Mouse (Mus musculus): ENCODE results near the gene Atoh8.

Gene Atoh8

GRCm38 (mm10) chr6:72189061-72189863, 46.1 kb downstream of the Atoh8 start:
- no peak for DNase-seq

- DNase-seq: no peak
Observed at GRCm38 (mm10) chr6:72186809-72187208, 48.6 kb downstream of the Atoh8 start.

DNA sequence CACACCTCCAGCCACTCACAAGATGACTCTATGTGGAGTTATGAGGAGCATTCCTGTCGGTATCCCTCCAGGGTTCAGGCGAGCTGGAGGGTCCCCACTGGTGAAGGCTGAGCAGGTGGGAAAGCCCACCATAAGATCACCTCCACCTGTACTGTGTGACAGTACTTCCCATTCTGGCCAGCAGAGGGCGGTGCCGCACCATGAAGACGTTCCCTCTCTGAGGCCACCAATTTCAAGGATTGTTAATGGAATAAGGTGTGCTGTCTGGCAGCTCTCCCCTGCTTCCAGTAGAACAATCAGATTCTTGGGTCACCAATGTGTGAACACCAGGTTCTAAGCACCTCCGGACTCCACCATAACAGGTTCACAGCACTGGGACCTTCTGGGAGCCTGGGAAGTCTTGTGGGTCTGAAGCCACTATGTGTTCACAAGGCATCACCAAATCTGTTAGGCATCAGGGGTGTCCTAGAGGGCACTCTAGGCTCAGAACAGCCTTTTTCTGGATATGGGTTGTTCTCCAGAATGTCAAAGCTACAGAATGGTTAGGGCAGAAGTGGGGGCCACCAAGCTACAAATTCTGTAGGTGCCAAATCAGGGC, 49.4 kb downstream of the Atoh8 start:
- peak; percentile 58 for DNase-seq

DNA sequence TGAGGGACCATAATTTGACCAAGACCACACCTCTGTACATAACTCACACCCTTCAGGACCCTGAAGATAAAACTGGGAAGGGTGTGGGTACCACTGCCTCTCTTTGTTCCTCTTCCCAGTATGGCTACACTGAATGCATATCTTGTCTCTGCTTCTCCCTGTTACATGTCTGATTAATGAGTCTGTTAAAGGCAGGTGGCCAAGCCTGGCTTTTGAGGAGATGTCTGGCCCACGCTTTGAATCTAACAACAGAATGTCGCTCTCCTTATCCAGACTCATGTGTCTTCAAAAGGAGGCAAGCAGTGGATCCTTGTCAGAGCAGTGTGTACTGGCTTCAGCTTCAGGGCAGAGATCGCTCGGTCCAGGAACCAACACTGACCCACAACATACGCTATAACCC, 50.8 kb downstream of the Atoh8 start:
- no peak for DNase-seq

- DNase-seq: no peak
Observed at GRCm38 (mm10) chr6:72179562-72180502, 55.5 kb downstream of the Atoh8 start.

DNA sequence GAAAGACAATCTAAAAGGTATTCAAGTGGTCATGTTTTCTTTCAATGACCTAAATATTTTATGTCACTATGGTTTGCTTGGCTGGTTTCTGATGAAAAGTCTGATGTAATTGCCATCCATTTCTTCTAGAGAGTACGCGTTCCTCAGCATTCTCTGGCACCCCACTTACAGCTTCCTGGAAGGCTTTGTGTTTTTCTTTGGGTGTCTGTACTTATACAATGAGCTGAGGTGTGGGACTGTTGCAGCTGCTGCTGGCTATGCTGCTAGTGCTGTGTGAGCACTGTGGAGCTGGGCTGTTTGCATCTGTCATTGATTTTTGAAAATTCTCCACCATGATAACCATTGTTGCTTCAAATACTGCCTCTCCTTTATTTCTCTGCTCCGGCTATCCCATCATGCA, 56.4 kb downstream of the Atoh8 start:
- no peak for DNase-seq

DNA sequence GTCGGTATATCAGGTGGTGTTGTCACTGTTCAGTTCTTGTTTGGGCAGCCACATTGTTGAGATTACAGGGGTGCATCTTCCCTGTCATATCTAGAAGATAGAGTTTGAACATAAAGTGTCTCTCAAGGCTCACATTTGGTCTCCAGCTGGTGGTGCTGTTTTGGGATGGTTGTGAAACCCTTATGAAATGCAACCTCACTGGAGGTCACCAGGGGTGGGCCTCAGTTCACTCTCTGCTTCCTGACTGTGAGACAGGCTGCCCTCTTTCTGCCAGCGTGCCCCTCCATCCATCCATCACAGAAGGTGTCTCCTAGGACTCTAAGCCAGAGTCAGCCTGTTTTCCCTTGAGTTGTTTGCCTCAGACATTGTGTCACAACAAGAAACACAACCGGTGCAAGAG, 58.0 kb downstream of the Atoh8 start:
- DNase-seq: no peak

DNA sequence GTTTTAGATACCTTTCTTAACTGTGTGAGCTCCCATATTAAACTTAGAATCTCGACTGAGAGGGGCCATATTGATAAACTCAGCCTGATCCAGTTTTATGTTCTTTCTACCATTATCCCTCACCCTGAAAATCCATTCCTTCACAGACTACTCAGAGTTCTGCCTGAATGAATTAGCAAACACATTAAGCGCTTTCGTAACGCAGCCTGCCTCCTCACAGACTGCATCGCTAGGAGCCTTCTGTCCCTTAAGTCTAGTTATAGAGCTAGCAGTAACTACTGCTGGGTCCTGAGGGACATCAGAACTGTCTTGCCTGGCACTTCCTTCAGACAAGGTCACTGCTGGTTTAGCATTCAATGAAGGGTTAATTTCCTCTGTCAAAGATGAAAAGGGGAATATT, 59.4 kb downstream of the Atoh8 start:
- no peak for DNase-seq

DNA sequence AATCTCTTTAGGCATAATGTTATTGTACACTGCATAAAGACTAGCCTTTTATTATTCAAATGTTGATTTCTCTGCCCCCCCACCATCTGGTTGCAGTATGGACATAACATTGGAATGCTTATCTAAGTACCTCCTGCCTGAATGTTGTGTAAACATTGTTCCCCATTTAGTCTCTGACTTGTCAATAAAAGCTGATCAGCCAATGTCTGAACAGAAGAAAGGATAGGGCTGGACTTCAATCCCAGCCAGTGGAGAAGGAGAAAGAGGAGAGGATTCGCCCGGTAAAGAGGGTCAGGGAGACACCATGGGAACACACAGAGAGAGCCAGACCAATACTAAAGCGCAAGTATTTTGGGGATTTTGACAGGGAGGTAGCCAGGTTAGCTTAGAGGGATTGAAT, 60.0 kb downstream of the Atoh8 start:
- no peak for DNase-seq

- DNase-seq: no peak
Observed at GRCm38 (mm10) chr6:72173350-72173749, 62.0 kb downstream of the Atoh8 start.

GRCm38 (mm10) chr6:72171391-72171790, 64.0 kb downstream of the Atoh8 start:
- no peak for DNase-seq

GRCm38 (mm10) chr6:72165907-72166306, 69.5 kb downstream of the Atoh8 start:
- DNase-seq: no peak

DNA sequence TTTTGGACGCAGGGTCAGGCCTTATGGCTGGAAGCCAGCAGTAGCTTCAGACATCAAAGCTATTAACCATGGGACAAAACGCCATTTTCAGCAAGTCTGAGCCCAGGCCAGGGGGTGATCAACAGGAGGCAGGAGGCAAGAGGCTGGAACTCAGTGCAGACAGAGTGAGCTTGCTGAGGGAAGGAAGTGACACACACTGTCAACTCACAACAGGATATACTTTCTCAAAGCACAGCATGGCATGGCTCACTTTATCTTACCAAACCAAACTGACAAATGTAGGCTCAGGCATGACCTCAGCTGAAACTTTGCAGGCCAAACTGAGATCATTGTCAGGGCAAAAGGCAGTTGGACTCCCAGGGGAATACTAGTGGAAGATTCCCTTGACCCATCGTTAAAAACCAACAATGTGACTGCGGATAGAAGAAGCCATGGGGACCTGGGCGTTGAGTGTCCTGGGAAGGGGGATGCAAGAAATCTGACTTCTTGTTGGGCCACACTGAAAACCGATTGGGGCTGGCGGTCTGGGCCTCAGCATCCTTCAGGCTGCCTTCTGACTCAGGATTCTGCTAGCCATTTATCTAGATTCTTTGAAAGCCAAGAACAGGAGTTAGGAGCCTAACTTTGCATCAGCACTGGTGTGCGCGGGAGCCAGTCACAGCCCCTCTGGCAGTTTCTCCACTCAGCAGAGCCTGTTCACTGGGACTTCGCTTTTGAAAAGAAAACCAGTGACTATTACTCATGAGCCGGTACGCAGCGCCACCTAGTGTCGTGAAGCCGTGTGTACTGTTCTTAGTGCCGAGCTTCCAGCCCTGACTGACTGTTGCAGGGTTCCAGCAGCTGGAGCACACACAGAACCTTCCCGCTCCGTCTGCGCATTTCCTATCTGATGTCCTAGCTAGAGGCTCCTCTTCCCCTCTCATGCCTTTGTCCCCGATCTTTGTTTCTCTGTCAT, 70.8 kb downstream of the Atoh8 start:
- peak; percentile 71 for DNase-seq

- peak; percentile 80 for DNase-seq
Observed at GRCm38 (mm10) chr6:72162155-72162890, 73.1 kb downstream of the Atoh8 start.

GRCm38 (mm10) chr6:72161751-72162150, 73.6 kb downstream of the Atoh8 start:
- no peak for DNase-seq

GRCm38 (mm10) chr6:72160991-72161390, 74.4 kb downstream of the Atoh8 start:
- no peak for DNase-seq

- DNase-seq: no peak
Observed at GRCm38 (mm10) chr6:72159861-72160395, 75.4 kb downstream of the Atoh8 start.

- no peak for DNase-seq
Observed at GRCm38 (mm10) chr6:72158966-72159764, 76.2 kb downstream of the Atoh8 start.
